Mouse (Mus musculus): ENCODE data around the gene Fancd2. TPM values are rescaled to one million over a fixed set of nuclear protein-coding genes. Genes with fewer than 3 reads are reported as not detected.

Fancd2 gene
- polyA plus RNA-seq, 1 experiment from 2014 or later: 8.4 TPM

- no peak within 1 kb of the TSS for H3K9ac ChIP-seq
- H3K27me3 ChIP-seq: peaks cover 62% of the 10 kb centered on the region
- ATAC-seq (ENCODE audit: insufficient read depth): no peak
- no peaks in the 10 kb centered on the region for H3K9me3 ChIP-seq (replicated peaks)
- H3K36me3 ChIP-seq (replicated peaks): no peaks in the 10 kb centered on the region
- no peak within 1 kb of the TSS for H3K4me2 ChIP-seq
- H3K27ac ChIP-seq (replicated peaks): no peak within 1 kb of the TSS
- H3K4me1 ChIP-seq (replicated peaks): no peaks in the 10 kb centered on the region
- WGBS (ENCODE audit: insufficient replicate concordance): 9% methylated on average over 32 of the region's 32 CpGs
- H3K4me3 ChIP-seq (replicated peaks): no peak within 1 kb of the TSS
These were observed 29.9 kb upstream of the Fancd2 start, which contains the start of gene Prrt3 for GRCm38 (mm10) chr6:113501388-113502084. Gene Prrt3, minus strand, starts transcription at chr6:113501931.

DNA sequence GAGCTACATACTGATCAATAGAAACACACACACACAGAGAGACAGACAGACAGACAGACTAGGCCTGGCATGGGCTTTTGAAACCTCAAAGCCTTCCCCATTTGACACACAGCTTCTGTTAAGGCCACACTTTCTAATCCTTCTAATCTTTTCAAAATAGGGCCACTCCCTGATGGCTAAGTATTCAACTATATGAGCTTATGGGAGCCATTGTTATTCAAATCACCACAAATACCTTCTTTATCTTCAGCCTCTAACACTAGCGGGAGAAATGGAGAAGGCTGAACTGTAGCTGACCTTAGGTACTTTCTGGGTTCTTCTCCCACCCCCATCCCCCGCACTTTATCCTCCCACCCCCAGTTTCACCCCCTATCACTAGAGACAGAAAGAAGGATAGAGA, 28.7 kb upstream of the Fancd2 start:
- Histone ChIP-seq H3K4me2 (no peak overlapping the region), H3K9ac (no peak overlapping the region), H3K4me1 (replicated peaks) (no peaks in the 10 kb centered on the region), H3K9me3 (replicated peaks) (no peaks in the 10 kb centered on the region), H3K27ac (replicated peaks) (no peak overlapping the region), H3K36me3 (replicated peaks) (no peaks in the 10 kb centered on the region), H3K27me3 (peaks cover 50% of the 10 kb centered on the region), H3K4me3 (replicated peaks) (no peak overlapping the region)
- no peak for ATAC-seq (ENCODE audit: insufficient read depth)
- 56% methylated on average over 2 of the region's 2 CpGs for WGBS (ENCODE audit: insufficient replicate concordance)

DNA sequence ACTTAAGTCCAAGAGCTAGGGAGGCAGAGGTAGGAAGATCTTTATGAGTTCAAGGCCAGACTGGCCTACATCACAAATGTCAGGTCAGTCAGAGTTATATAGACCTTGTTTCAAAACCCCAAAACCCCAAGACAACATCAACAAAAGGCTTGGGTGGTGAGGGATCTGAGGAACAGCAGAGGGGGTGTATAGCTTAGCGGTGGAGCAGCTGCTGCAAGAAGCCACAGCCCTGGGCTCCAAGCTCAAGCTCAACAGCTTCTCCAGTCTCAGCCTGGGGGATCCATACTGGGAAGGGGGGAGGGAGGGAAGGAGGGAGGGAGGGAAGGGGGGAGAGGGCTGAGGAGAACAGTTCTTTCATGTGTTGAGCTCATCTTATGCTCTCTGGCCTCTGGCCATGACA, 25.8 kb upstream of the Fancd2 start:
- Histone ChIP-seq H3K27me3 (peaks cover 24% of the 10 kb centered on the region), H3K4me2 (no peak overlapping the region), H3K9ac (no peak overlapping the region), H3K27ac (replicated peaks) (no peak overlapping the region), H3K4me3 (replicated peaks) (no peak overlapping the region), H3K4me1 (replicated peaks) (0 out of 2 replicates have a peak, but pooled peaks cover 3% of the 10 kb centered on the region), H3K9me3 (replicated peaks) (no peaks in the 10 kb centered on the region), H3K36me3 (replicated peaks) (no peaks in the 10 kb centered on the region)
- ATAC-seq (ENCODE audit: insufficient read depth): no peak
- WGBS (ENCODE audit: insufficient replicate concordance): 59% methylated on average over 1 of the region's 1 CpGs

DNA sequence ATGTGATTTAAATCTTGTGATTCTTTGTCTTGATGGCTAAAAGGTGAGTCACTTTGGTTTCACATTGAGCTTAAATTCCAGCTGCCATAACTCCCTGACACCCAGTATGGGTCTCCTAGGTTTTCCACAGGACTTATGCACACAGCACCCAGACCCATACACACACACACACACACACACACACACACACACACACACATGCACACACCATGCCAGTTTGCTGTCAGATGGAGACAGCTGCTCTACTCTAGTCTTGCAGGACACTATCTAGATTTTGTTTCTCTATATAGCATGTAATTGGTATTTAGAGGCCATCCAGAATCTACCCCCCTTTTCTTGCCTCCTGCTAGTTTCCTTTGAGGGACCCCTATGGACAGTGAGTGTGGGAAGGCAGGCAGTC, 24.4 kb upstream of the Fancd2 start:
- 0 out of 2 replicates have a peak, but pooled peaks cover 3% of the 10 kb centered on the region for H3K4me1 ChIP-seq (replicated peaks)
- no peak overlapping the region for H3K9ac ChIP-seq
- ATAC-seq (ENCODE audit: insufficient read depth): no peak
- H3K9me3 ChIP-seq (replicated peaks): no peaks in the 10 kb centered on the region
- no peak overlapping the region for H3K4me3 ChIP-seq (replicated peaks)
- no peak overlapping the region for H3K27ac ChIP-seq (replicated peaks)
- H3K4me2 ChIP-seq: no peak overlapping the region
- H3K36me3 ChIP-seq (replicated peaks): no peaks in the 10 kb centered on the region
- H3K27me3 ChIP-seq: peaks cover 10% of the 10 kb centered on the region

- H3K4me3 ChIP-seq (replicated peaks): no peak overlapping the region
- H3K9me3 ChIP-seq (replicated peaks): no peaks in the 10 kb centered on the region
- no peak for ATAC-seq (ENCODE audit: insufficient read depth)
These were observed 23.1 kb upstream of the Fancd2 start for GRCm38 (mm10) chr6:113508272-113508946.

DNA sequence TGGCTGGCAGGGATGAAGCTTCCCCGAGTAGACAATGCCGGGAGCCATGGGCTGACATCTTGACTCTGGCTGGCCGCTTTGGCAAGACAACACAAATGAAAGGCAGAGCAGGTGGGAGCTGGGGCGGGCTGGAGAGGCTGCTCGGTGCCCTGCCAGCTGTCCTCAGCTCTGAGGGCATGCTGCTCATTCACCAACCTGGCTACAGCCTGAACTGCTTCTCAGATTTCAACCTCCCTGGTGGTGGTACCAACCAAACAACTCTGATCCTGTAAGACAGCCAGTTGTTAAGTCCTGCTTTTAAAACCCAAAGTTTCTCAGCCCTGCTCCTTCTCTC, 22.6 kb upstream of the Fancd2 start:
- Histone ChIP-seq H3K4me2 (no peak overlapping the region), H3K4me3 (replicated peaks) (no peak overlapping the region), H3K36me3 (replicated peaks) (peaks cover 9% of the 10 kb centered on the region), H3K27me3 (no peaks in the 10 kb centered on the region), H3K27ac (replicated peaks) (no peak overlapping the region), H3K9me3 (replicated peaks) (no peaks in the 10 kb centered on the region), H3K4me1 (replicated peaks) (0 out of 2 replicates have a peak, but pooled peaks cover 3% of the 10 kb centered on the region), H3K9ac (no peak overlapping the region)
- WGBS (ENCODE audit: insufficient replicate concordance): 50% methylated on average over 5 of the region's 5 CpGs
- ATAC-seq (ENCODE audit: insufficient read depth): no peak

More at GRCm38 (mm10) chr6:113508272-113508946, 23.1 kb upstream of the Fancd2 start:
- 55% methylated on average over 7 of the region's 7 CpGs for WGBS (ENCODE audit: insufficient replicate concordance)
- Histone ChIP-seq H3K36me3 (replicated peaks) (peaks cover 4% of the 10 kb centered on the region; the same call in 1 of the 2 replicates), H3K4me2 (no peak overlapping the region), H3K9ac (no peak overlapping the region), H3K27me3 (no peaks in the 10 kb centered on the region; the same call in 1 of the 2 replicates), H3K4me1 (replicated peaks) (0 out of 2 replicates have a peak, but pooled peaks cover 3% of the 10 kb centered on the region), H3K27ac (replicated peaks) (no peak overlapping the region)

- 90% methylated on average over 6 of the region's 6 CpGs for WGBS (ENCODE audit: insufficient replicate concordance)
- peaks cover 59% of the 10 kb centered on the region for H3K36me3 ChIP-seq (replicated peaks)
- no peak for ATAC-seq (ENCODE audit: insufficient read depth)
These were observed 17.5 kb upstream of the Fancd2 start for GRCm38 (mm10) chr6:113513944-113514343.

DNA sequence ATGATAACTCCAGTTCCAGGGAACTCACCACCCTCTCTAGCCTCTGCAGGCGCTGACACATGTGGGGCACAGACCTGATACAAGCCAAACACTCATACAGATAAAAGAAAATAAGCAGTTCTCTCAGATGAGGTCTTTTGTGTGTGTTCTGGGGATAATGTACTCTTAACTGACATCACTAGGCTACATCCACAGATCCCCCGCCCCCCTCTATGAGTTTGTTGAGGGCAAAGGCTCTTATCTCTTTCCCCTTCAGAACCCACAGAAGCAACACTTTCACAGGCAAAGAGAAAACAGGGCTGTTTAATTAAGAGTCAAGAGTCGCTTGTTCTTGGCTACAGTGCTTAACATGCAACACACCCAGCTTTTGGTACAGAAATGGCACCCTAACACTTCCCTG, 16.9 kb upstream of the Fancd2 start:
- Histone ChIP-seq H3K4me2 (no peak overlapping the region), H3K9ac (no peak overlapping the region), H3K4me3 (replicated peaks) (no peak overlapping the region), H3K4me1 (replicated peaks) (no peaks in the 10 kb centered on the region), H3K27me3 (no peaks in the 10 kb centered on the region), H3K27ac (replicated peaks) (no peak overlapping the region), H3K36me3 (replicated peaks) (peaks cover 66% of the 10 kb centered on the region), H3K9me3 (replicated peaks) (no peaks in the 10 kb centered on the region)
- 49% methylated on average over 3 of the region's 3 CpGs for WGBS (ENCODE audit: insufficient replicate concordance)
- ATAC-seq (ENCODE audit: insufficient read depth): no peak

More at GRCm38 (mm10) chr6:113513944-113514343, 17.5 kb upstream of the Fancd2 start:
- no peak overlapping the region for H3K4me2 ChIP-seq
- no peak overlapping the region for H3K9ac ChIP-seq
- H3K4me3 ChIP-seq (replicated peaks): no peak overlapping the region
- H3K9me3 ChIP-seq (replicated peaks): no peaks in the 10 kb centered on the region
- no peaks in the 10 kb centered on the region for H3K4me1 ChIP-seq (replicated peaks)
- H3K27ac ChIP-seq (replicated peaks): no peak overlapping the region
- H3K27me3 ChIP-seq: no peaks in the 10 kb centered on the region

DNA sequence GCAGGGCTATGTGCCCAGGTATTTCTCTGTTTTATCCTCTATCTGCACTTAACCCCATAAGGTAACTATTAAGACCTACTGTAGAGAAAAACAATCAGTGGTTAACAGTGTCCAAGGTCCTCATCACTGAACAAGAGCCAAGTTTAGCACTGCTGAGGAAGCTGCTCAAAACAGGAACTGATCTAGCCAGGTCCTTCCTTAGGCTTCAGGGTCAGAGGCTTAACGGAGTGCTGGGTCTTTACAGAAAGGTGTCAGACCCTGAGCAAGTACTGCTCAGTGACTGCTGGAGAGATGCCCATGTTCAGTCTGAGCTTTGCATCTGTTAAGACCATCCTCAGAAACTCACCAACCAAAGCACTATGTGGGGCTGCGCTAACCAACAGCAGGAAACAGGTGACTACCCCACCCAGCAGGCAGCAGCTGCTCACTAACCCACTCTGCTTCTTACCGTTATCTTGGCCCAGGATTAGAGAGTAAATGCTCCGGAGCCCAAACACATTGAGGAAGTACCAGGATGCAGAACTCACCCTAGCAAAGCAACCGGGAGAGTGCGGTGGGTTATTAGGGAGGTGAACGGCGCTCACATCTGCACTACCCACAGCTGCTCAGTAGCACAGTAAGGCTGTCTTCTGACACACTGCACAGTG, 13.9 kb upstream of the Fancd2 start:
- Histone ChIP-seq H3K4me1 (replicated peaks) (no peaks in the 10 kb centered on the region), H3K27me3 (no peaks in the 10 kb centered on the region), H3K9me3 (replicated peaks) (no peaks in the 10 kb centered on the region), H3K36me3 (replicated peaks) (peaks cover 93% of the 10 kb centered on the region), H3K9ac (no peak overlapping the region), H3K27ac (replicated peaks) (no peak overlapping the region), H3K4me3 (replicated peaks) (no peak overlapping the region), H3K4me2 (no peak overlapping the region)
- whole genome bisulfite sequencing (ENCODE audit: insufficient replicate concordance): 41% methylated on average over 8 of the region's 8 CpGs
- ATAC-seq (ENCODE audit: insufficient read depth): no peak

- Histone ChIP-seq H3K4me3 (replicated peaks) (no peak overlapping the region), H3K9ac (no peak overlapping the region), H3K4me1 (replicated peaks) (no peaks in the 10 kb centered on the region), H3K36me3 (replicated peaks) (peaks cover 77% of the 10 kb centered on the region), H3K27ac (replicated peaks) (no peak overlapping the region), H3K27me3 (no peaks in the 10 kb centered on the region), H3K9me3 (replicated peaks) (no peaks in the 10 kb centered on the region), H3K4me2 (no peak overlapping the region)
- 44% methylated on average over 1 of the region's 1 CpGs for WGBS (ENCODE audit: insufficient replicate concordance)
- no peak for ATAC-seq (ENCODE audit: insufficient read depth)
These were observed 9.2 kb upstream of the Fancd2 start for GRCm38 (mm10) chr6:113522310-113522709.

DNA sequence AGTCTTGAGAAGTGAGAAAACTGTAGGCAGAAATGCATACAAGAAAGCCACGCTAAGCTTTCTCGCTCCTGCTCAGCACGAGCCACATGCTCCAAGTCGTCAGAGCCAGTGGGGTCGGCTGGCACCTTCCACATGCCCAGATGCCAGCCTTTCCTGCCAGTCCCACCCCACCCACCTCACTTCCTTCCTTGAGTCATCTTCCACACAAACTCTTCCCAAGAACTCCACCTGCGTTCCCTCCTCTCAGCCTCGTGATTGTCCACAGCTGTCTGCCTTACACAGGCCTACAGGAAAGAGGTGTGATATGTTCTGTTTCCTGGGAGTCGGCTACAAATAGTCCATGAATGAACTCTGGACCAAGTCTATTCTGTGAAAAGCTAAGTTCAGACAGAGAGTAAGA, 8.1 kb upstream of the Fancd2 start:
- H3K9ac ChIP-seq: no peak overlapping the region
- WGBS (ENCODE audit: insufficient replicate concordance): 76% methylated on average over 8 of the region's 8 CpGs
- no peaks in the 10 kb centered on the region for H3K27me3 ChIP-seq
- no peak overlapping the region for H3K4me3 ChIP-seq (replicated peaks)
- no peak overlapping the region for H3K27ac ChIP-seq (replicated peaks)
- peaks cover 66% of the 10 kb centered on the region for H3K36me3 ChIP-seq (replicated peaks)
- no peaks in the 10 kb centered on the region for H3K4me1 ChIP-seq (replicated peaks)
- no peak for ATAC-seq (ENCODE audit: insufficient read depth)
- H3K4me2 ChIP-seq: no peak overlapping the region
- H3K9me3 ChIP-seq (replicated peaks): no peaks in the 10 kb centered on the region
